Mouse (Mus musculus) induced T-regulatory cell, adult 2 months (primary cell): Measurements from ENCODE around the gene Dgka.
"Not testable (repeated sequence)": the region's sequence is repeated elsewhere in the genome, so short reads cannot be mapped to it uniquely, and the experiment has no call there.

Experiments used
- DNase-seq: peaks from one replicate; pipeline ENCODE4 v3.0.0-alpha.2; 2012; ENCODE audit warnings: low read depth

Gene Dgka

GRCm38 (mm10) chr10:128731992-128732391, 12.7 kb downstream of the Dgka start:
- no peak for DNase-seq

- peak; percentile 80 for DNase-seq
Observed at GRCm38 (mm10) chr10:128731002-128731433, 13.6 kb downstream of the Dgka start.

GRCm38 (mm10) chr10:128728059-128728458, 16.6 kb downstream of the Dgka start:
- no peak for DNase-seq

GRCm38 (mm10) chr10:128725466-128725865, 19.2 kb downstream of the Dgka start:
- DNase-seq: not testable (repeated sequence)

GRCm38 (mm10) chr10:128715559-128716537, 28.8 kb downstream of the Dgka start:
- DNase-seq: peak; percentile 88

- not testable (repeated sequence) for DNase-seq
Observed at GRCm38 (mm10) chr10:128711318-128711717, 33.3 kb downstream of the Dgka start.

- DNase-seq: no peak
Observed at GRCm38 (mm10) chr10:128705317-128705693, 39.4 kb downstream of the Dgka start.

- peak; percentile 95 for DNase-seq
Observed at GRCm38 (mm10) chr10:128704491-128705316, 40.0 kb downstream of the Dgka start, which contains the start of gene Cdk2. Cdk2 (minus strand) TSS chr10:128705031.

GRCm38 (mm10) chr10:128703895-128704294, 40.8 kb downstream of the Dgka start, which contains the start of gene Pmel:
Pmel (plus strand) TSS chr10:128704195.
- no peak for DNase-seq

- no peak for DNase-seq
Observed at GRCm38 (mm10) chr10:128702328-128703007, 42.2 kb downstream of the Dgka start.

GRCm38 (mm10) chr10:128700712-128701111, 43.9 kb downstream of the Dgka start:
- no peak for DNase-seq

GRCm38 (mm10) chr10:128699611-128700010, 45.0 kb downstream of the Dgka start:
- no peak for DNase-seq

- no peak for DNase-seq
Observed at GRCm38 (mm10) chr10:128699006-128699405, 45.6 kb downstream of the Dgka start.

- peak; percentile 45 for DNase-seq
Observed at GRCm38 (mm10) chr10:128697072-128697725, 47.5 kb downstream of the Dgka start.

GRCm38 (mm10) chr10:128695992-128696807, 48.5 kb downstream of the Dgka start, which contains the start of gene Rab5b:
Rab5b (minus strand) TSS chr10:128696264.
- peak; percentile 100 for DNase-seq

GRCm38 (mm10) chr10:128695411-128695991, 49.2 kb downstream of the Dgka start:
- DNase-seq: no peak

GRCm38 (mm10) chr10:128674469-128675008, 70.1 kb downstream of the Dgka start:
- peak; percentile 86 for DNase-seq

- peak; percentile 94 for DNase-seq
Observed at GRCm38 (mm10) chr10:128673763-128674468, 70.7 kb downstream of the Dgka start, which contains the start of gene Suox. Suox (minus strand) TSS chr10:128674073.

- no peak for DNase-seq
Observed at GRCm38 (mm10) chr10:128671148-128671547, 73.5 kb downstream of the Dgka start.
